Mouse (Mus musculus): ENCODE results near the gene Mta3.
"Not testable (repeated sequence)": the region's sequence is repeated elsewhere in the genome, so short reads cannot be mapped to it uniquely, and the experiment has no call there.

The Mta3 gene

DNA sequence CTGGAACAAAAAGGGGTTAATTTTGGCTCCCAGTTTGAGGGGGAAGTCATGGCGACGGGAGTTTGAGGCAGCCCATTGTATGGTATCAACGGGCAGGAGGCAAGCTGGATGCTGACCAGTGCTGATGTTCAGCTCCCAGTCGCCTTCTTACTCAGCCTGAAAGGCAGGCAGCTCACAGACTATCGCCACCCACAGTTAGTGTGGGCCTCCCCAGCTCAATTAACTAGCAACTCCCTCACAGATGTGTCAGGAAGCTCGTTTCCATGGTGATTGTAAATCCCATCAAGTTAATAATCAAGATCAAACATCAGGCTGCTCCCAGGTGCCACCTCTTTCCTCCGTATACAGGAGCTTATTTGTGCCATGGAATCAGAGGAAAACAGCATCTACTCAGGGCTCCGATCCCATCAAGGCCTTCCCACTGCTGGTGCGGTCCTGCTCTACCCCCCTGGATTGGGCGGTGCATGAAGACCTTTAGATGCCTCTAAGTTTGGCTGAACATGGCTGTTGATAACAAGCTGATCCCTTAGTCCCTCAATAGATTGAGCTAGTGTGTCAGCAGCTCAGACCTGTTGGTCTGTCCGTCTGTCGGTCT, 143.2 kb downstream of the Mta3 start:
- peak; percentile 55 for DNase-seq (ENCODE audit: low read depth, low spot score)

DNA sequence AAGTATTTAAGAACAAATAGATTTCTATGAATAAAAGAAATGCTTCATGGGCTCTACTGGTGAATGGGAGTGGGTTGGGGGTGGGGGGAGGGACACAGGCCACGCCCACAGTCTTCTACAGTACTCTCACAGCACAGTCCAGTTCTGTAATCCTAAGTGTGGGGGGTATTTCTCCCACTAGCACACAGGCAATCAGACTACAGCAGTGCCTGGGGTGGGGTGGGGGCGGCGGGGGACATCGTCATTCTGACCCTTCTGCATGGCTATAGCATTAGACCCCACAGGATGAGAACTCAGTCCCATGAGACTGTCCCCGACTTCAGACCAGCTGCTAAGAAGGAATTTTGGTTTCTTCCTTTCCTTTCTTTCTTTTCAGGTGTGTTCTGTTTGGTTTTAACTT, 143.8 kb downstream of the Mta3 start:
- no peak for DNase-seq (ENCODE audit: low read depth, low spot score)

DNA sequence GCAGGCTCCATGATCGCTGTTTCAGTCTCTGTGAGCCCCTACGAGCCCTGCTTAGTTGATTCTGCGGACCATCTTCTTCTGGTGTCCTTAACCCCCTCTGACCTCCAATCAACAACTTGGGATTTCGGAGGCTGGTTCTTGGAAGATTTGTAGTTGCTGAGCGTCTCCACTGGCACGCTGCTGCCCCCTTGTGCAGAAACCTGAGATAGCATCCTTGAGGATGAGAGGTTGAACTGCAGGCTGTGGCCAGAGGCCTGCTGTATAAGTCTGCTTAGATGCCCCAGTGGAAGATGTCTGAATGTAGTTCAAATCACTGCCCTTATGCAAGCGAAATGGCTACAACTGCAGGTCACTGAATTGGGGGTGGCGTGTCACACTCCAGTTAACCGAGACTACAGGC, 144.5 kb downstream of the Mta3 start:
- DNase-seq (ENCODE audit: low read depth, low spot score): peak; percentile 96

DNA sequence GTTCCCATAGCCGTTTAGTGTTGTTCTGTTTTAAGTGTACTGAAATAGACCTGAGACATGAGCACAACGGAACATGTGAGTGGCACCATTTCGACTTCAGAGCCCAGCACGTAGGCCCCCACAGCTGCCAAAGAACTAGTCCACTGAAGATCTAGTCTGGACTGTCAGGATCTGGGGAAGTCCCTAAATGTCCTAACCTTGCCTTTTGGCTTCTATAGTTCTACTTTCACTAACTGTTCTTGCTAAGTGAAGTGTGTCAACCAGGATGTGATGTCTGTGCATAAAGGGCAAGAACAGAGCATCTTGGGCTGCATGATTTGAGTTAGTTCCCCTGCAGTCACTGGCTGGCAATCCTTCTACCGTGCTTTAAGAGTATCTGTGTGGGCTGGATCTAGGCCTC, 144.9 kb downstream of the Mta3 start:
- DNase-seq (ENCODE audit: low read depth, low spot score): no peak

DNA sequence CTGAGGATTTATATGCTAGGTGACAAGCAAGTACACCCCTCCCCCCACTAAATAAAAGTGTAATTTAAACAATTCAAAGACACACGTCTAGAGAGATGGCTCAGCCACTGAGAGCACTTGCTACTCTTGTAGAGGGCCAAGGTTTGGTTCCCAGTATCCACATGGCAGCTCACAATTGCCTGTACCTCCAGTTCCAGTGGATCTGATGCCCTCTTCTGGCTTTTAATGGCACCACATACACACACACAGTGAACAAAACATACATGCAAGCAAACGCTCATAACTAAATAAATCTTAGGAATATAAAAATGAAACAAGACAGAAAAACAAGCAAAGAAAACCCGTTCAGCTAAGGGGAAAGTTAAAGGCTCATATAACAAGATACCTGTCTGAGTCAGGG, 147.9 kb downstream of the Mta3 start:
- DNase-seq (ENCODE audit: low read depth, low spot score): peak; percentile 76

DNA sequence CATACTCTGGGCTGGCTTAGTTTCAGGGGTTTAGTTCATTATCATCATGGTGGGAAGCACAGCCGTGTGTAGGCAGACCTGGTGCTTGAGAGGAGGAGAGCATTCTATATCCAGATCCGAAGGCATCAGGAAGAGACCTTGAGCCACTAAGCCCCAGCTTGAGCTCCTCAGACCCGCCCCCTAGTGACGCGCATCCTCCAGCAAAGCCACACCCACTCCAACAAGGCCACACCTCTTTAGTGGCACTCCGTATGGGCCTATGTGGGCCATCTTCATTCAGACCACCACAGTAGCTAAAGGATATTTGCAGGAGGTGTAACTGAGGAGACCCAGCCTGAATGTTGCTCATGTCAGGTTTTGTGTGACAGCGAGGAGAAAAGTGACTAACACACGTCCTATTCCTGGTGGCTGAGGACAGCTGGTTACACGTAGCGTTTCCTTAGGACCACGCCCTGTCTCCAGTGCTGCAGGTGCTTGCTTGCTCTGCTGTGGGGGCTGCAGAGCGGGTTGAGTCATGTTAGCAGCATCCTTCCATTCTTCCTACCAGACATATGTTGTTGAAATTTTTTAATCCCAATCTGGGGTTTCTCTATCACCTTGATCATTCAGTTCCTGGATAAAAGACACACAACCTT, 148.4 kb downstream of the Mta3 start:
- DNase-seq (ENCODE audit: low read depth, low spot score): peak; percentile 95

DNA sequence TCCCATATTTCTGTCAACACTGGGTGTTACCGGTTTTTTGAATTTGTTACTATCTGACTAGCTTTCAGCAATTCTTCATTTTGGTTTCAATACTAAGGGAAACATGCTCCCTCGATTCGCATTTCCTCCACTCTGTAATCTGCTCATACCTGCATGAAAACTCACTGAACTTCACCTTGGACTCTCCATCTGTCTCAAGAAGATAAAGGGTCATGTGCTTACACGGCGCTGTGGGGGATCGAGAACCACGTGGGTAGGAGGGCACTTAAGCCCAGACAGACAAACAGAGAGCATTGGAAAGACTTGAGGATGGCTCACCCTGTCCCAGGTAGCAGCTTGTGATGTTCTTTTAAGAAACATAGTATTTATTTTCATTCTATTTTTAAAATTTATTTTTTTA, 152.4 kb downstream of the Mta3 start:
- DNase-seq (ENCODE audit: low read depth, low spot score): no peak

DNA sequence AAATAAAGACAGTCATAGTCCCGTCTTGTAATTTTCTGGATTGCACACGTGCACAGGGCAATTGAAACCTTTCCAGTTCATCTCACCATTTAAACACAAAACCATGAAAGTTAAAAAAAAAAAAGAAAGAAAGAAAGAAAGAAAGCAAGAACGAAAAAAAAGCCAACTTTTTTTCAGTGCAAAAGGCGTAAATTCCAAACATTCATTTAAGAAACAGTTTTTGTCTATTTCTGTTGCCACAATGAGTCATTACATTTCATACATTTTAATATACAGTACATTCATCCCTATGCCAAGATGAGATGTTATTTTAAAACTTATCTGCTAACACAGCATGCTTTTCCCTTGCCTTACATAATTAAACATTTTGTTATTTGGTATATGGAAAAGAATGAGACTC, 153.7 kb downstream of the Mta3 start:
- no peak for DNase-seq (ENCODE audit: low read depth, low spot score)

DNA sequence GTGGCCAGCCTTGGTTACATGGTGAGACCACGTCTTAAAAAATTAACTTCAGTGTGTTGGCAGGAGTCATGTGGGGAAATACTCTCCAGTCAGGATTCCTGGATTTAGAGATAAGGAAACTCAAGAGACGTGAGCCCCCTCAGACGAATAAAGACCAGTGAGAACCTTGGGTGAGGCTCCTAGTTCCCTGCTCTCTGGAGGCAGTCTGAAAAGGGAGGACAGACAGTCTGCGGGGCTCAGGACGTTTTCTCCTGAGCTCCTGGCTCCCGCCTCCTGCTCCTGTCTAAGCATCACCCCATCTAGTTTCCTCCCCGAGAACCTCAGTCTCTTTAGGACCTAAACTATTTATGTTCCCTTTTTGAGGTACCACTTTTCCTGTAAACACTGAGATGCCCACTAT, 154.3 kb downstream of the Mta3 start:
- no peak for DNase-seq (ENCODE audit: low read depth, low spot score)

DNA sequence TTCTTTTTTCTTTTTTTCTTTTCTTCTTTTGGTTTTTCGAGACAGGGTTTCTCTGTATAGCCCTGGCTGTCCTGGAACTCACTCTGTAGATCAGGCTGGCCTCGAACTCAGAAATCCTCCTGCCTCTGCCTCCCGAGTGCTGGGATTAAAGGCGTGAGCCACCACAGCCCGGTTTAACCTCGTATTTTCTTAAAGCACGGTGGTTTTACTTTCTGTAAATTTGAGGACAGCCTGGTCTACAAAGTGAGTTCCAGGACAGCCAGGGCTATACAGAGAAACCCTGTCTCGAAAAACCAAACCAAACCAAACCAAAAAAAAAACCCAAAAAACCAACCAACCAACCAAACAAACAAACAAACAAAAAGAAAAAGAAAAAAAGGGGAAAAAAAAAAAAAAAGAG, 155.0 kb downstream of the Mta3 start:
- DNase-seq (ENCODE audit: low read depth, low spot score): not testable (repeated sequence)

DNA sequence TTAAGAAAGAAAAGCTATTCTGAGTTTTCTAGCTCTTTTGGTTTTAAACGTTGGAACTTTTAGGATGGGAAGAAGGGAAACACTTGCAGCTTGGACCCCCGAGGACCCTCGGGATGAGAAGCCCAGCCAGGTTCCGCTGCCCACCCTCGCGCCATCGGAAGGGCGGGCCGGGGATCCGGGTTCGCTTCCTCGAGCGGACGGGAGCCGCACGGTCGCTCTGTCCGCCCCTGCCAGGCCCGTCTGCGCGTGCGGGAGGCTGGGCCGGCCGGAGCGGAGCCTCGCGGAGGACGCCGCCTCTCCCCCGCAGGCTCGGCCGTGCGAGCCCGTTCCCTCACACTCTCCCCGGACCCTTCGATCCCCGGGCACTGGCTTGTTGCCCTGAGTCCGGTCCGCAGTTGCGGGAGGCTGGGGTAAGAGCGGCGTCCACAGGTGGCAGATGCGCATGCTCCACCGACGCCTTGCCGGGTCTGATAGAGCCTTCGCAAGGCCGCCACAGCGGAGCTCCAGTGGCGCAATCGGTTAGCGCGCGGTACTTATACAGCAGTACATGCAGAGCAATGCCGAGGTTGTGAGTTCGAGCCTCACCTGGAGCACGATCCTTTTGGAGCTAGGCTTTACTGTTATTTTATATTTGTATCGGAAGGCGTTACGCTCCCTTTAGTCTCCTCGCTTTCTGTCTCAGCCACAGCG, 155.6 kb downstream of the Mta3 start:
- peak; percentile 98 for DNase-seq (ENCODE audit: low read depth, low spot score)

DNA sequence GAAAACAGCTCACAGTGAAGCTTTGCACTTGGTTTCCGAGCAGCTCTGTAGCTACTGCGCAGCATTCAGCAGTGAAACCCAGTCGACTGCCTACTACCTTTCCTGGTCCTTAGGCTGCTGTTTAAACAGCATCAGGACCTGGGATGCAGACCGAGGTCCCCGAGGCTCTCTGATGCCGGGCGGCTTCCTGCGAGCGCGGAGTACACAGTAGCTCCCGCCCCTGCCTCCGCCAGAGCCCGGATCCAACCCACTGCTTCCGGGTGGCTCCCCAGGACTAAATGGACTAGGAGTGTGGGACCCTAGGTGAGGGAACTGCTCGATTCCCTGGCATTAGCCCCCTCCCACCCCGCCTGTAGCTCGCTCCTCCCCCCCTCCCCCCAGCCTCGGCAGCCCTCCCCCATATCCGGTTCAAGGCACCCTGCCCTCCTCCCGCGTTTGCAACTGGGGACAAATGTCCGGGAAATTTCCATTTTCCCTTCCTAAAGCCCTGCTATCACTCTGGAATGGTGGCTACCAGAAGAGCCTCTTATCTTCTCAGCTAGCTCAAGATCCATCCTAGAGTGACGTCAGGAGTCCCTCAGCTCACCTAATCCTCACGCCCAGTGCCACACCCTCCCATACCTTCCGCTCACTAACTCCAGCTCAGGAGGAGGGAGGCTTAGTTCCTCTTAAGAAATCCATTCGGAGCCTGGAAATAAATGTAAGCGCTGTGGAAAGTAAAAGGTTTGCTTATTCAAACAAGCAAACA, 156.3 kb downstream of the Mta3 start:
- peak; percentile 81 for DNase-seq (ENCODE audit: low read depth, low spot score)

DNA sequence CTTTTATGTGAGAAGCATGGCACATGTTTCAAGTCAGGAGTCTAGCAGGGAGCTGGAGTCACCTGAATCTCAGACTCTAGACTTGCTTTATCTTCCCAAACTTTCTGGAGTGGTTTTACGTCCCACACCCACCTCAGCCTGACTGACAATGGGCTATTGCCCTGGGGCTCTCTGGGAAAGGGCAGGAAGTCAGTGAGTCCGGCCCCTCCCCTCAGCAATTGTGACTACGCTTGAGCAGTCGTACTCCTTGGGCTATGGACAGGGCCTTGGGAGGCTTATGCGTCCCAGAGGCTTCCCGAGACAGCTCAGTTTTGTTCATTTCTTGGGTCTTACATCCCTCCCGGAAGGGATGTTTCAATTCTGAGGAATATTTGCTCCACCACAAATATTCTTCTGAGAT, 159.4 kb downstream of the Mta3 start:
- DNase-seq (ENCODE audit: low read depth, low spot score): no peak

DNA sequence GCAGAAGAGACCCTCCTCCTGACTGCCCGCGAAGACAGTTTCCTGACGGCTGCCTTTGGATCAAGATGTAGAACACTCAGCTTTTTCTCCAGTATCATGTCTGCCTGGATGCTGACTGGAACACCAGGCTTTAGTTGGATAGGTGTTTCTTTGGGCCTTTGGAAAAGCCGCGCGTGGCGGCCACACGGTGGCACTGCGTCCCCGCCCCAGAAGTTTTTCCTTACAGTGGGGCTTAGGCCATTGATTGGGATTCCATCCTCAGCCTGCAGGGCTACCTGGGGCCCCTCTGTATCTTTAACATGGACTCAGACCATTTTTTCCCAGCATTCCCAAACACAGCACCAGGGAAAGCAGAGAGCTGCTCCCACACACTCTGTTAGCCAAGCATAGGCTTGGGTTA, 160.6 kb downstream of the Mta3 start:
- no peak for DNase-seq (ENCODE audit: low read depth, low spot score)

DNA sequence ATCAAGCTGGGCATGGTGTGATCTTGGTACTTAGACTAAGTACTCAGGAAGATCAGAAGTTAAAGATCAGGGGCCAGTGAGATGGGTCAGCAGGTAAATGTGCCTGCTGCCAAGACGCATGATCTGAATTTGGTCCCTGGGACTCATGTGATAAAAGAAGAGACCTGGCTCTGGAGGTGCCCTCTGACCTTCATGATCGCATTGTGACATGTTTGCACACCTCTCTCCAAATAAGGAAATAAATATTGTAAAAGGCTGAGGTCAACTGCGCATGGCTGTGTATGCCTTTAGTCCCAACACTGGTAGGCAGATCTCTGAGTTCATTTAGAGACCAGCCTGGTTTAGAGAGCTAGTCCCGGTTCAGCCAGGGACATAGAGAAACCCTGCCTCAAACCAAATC, 164.4 kb downstream of the Mta3 start:
- no peak for DNase-seq (ENCODE audit: low read depth, low spot score)

All from A20 (cell line).